Mouse (Mus musculus) liver, adult (tissue): Measurements from ENCODE around the gene Cdk1.

ENCODE experiments used
- GATA4 ChIP-seq: IDR thresholded peaks from 2 replicates; pipeline ENCODE4 v1.6.1; 2014; ENCODE audit warnings: mild to moderate bottlenecking, low read length; ENCODE audit not compliant: insufficient replicate concordance

Cdk1 gene

GRCm38 (mm10) chr10:69352212-69353085 lies at the start of gene Cdk1:
TSS of gene Cdk1 (minus strand) at chr10:69352938.
- no peak for TF ChIP-seq GATA4

- TF ChIP-seq GATA4 = no peak
Measured at GRCm38 (mm10) chr10:69399814-69400385, 47.2 kb upstream of the Cdk1 start.

- TF ChIP-seq GATA4 = no peak
Measured at GRCm38 (mm10) chr10:69398763-69399590, 46.2 kb upstream of the Cdk1 start, which contains the start of gene Ank3. TSS of gene Ank3 (plus strand) at chr10:69398773.

GRCm38 (mm10) chr10:69398197-69398762 lies 45.5 kb upstream of the Cdk1 start:
- TF ChIP-seq GATA4 = no peak

GRCm38 (mm10) chr10:69389511-69389910 lies 36.8 kb upstream of the Cdk1 start:
- no peak for TF ChIP-seq GATA4

GRCm38 (mm10) chr10:69386767-69387166 lies 34.0 kb upstream of the Cdk1 start:
- TF ChIP-seq GATA4 = no peak

- no peak for TF ChIP-seq GATA4
Measured at GRCm38 (mm10) chr10:69385136-69385535, 32.4 kb upstream of the Cdk1 start.

GRCm38 (mm10) chr10:69384640-69385039 lies 31.9 kb upstream of the Cdk1 start:
- no peak for TF ChIP-seq GATA4

- TF ChIP-seq GATA4 = no peak
Measured at GRCm38 (mm10) chr10:69383186-69383585, 30.4 kb upstream of the Cdk1 start.

- no peak for TF ChIP-seq GATA4
Measured at GRCm38 (mm10) chr10:69375154-69375553, 22.4 kb upstream of the Cdk1 start.

GRCm38 (mm10) chr10:69373796-69374550 lies 21.2 kb upstream of the Cdk1 start:
- no peak for TF ChIP-seq GATA4

- TF ChIP-seq GATA4 = no peak
Measured at GRCm38 (mm10) chr10:69372061-69372460, 19.3 kb upstream of the Cdk1 start.

- TF ChIP-seq GATA4 = no peak
Measured at GRCm38 (mm10) chr10:69371441-69371840, 18.7 kb upstream of the Cdk1 start.

- TF ChIP-seq GATA4 = no peak
Measured at GRCm38 (mm10) chr10:69369321-69369720, 16.6 kb upstream of the Cdk1 start.

GRCm38 (mm10) chr10:69366877-69367387 lies 14.2 kb upstream of the Cdk1 start:
- TF ChIP-seq GATA4 = no peak

- TF ChIP-seq GATA4 = no peak
Measured at GRCm38 (mm10) chr10:69366208-69366607, 13.5 kb upstream of the Cdk1 start.
